Mouse (Mus musculus): ENCODE measurements around the gene 1190005I06Rik. TPM values are rescaled to one million over a fixed set of nuclear protein-coding genes. Genes with fewer than 3 reads are reported as not detected.
A peak's percentile ranks its signal among the peaks of the same experiment; 100 is the strongest.

Gene 1190005I06Rik
- polyA plus RNA-seq, 1 experiment, result 1.6 TPM

GRCm38 (mm10) chr8:120644663-120645062 is 2.8 kb downstream of the 1190005I06Rik start:
- Histone ChIP-seq H3K4me3 (ENCODE audit: low read depth, low read length) (no peak overlapping the region), H3K27me3 (ENCODE audit: control insufficient read depth, insufficient read depth, low read length) (no peaks in the 10 kb centered on the region), H3K4me1 (ENCODE audit: control insufficient read depth, insufficient read depth, insufficient read length, low read length) (no peaks in the 10 kb centered on the region), H3K36me3 (ENCODE audit: control insufficient read depth, insufficient read depth, low read length) (no peaks in the 10 kb centered on the region), H3K27ac (ENCODE audit: insufficient read depth, low read depth, low read length) (no peak overlapping the region)
- no peak for TF ChIP-seq POLR2A (IDR thresholded peaks at IDR 0.05; ENCODE audit: low read depth, low read length)
- 44% methylated on average over 7 of the region's 7 CpGs for WGBS

- no peaks in the 10 kb centered on the region for H3K36me3 ChIP-seq (ENCODE audit: control insufficient read depth, insufficient read depth, low read length)
- no peaks in the 10 kb centered on the region for H3K4me1 ChIP-seq (ENCODE audit: control insufficient read depth, insufficient read depth, insufficient read length, low read length)
- 78% methylated on average over 10 of the region's 10 CpGs for WGBS
- H3K4me3 ChIP-seq (ENCODE audit: low read depth, low read length), result no peak overlapping the region
- no peak overlapping the region for H3K27ac ChIP-seq (ENCODE audit: insufficient read depth, low read depth, low read length)
- H3K27me3 ChIP-seq (ENCODE audit: control insufficient read depth, insufficient read depth, low read length), result no peaks in the 10 kb centered on the region
- no peak for TF ChIP-seq CTCF (IDR thresholded peaks at IDR 0.05; ENCODE audit: extremely low read depth, insufficient read length, insufficient replicate concordance, low read depth, low read length)
- TF ChIP-seq POLR2A (IDR thresholded peaks at IDR 0.05; ENCODE audit: low read depth, low read length), result no peak
These were observed 5.3 kb downstream of the 1190005I06Rik start for GRCm38 (mm10) chr8:120642031-120642662.

DNA sequence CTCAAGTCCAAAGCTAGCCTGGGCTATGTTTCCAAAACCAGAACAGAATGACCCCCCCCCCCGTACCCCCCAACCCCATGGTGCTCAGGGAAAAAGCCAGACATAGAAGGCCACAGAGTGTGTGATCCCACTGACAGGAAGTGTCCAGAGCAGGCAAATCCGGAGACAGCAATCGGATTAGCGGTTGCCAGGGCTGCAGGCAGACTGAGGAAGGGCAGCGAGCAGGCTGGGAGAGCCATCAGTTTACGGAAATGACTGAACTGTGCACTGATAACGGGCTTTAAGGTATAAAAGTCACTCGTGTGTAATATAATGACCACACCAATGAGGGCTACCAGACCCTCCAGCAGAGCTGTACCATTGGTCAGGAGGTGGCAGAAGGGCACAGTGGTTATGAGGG is 6.2 kb downstream of the 1190005I06Rik start:
- Histone ChIP-seq H3K27me3 (ENCODE audit: control insufficient read depth, insufficient read depth, low read length) (no peaks in the 10 kb centered on the region), H3K36me3 (ENCODE audit: control insufficient read depth, insufficient read depth, low read length) (no peaks in the 10 kb centered on the region), H3K4me3 (ENCODE audit: low read depth, low read length) (no peak overlapping the region), H3K4me1 (ENCODE audit: control insufficient read depth, insufficient read depth, insufficient read length, low read length) (no peaks in the 10 kb centered on the region), H3K27ac (ENCODE audit: insufficient read depth, low read depth, low read length) (no peak overlapping the region)
- TF ChIP-seq POLR2A (IDR thresholded peaks at IDR 0.05; ENCODE audit: low read depth, low read length), result no peak
- 34% methylated on average over 8 of the region's 8 CpGs for WGBS

GRCm38 (mm10) chr8:120634329-120634839 is 13.0 kb downstream of the 1190005I06Rik start:
- H3K27ac ChIP-seq (ENCODE audit: insufficient read depth, low read depth, low read length), result no peak overlapping the region
- H3K4me1 ChIP-seq (ENCODE audit: control insufficient read depth, insufficient read depth, insufficient read length, low read length), result peaks cover 8% of the 10 kb centered on the region
- WGBS, result 1% methylated on average over 40 of the region's 42 CpGs
- no peaks in the 10 kb centered on the region for H3K36me3 ChIP-seq (ENCODE audit: control insufficient read depth, insufficient read depth, low read length)
- peak overlapping the region; percentile 73 for H3K4me3 ChIP-seq (ENCODE audit: low read depth, low read length)
- TF ChIP-seq CTCF (IDR thresholded peaks at IDR 0.05; ENCODE audit: extremely low read depth, insufficient read length, insufficient replicate concordance, low read depth, low read length) (no peak), POLR2A (IDR thresholded peaks at IDR 0.05; ENCODE audit: low read depth, low read length) (no peak)
- peaks cover 6% of the 10 kb centered on the region; the same call in 1 of the 2 replicates for H3K27me3 ChIP-seq (ENCODE audit: control insufficient read depth, insufficient read depth, low read length)

- peak overlapping the region; percentile 73 for H3K4me3 ChIP-seq (ENCODE audit: low read depth, low read length)
- 4% methylated on average over 44 of the region's 44 CpGs for WGBS
- H3K27ac ChIP-seq (ENCODE audit: insufficient read depth, low read depth, low read length), result no peak overlapping the region
- H3K27me3 ChIP-seq (ENCODE audit: control insufficient read depth, insufficient read depth, low read length), result peaks cover 6% of the 10 kb centered on the region; the same call in 1 of the 2 replicates
- H3K36me3 ChIP-seq (ENCODE audit: control insufficient read depth, insufficient read depth, low read length), result no peaks in the 10 kb centered on the region
- no peak for TF ChIP-seq POLR2A (IDR thresholded peaks at IDR 0.05; ENCODE audit: low read depth, low read length)
- no peak for TF ChIP-seq CTCF (IDR thresholded peaks at IDR 0.05; ENCODE audit: extremely low read depth, insufficient read length, insufficient replicate concordance, low read depth, low read length)
- H3K4me1 ChIP-seq (ENCODE audit: control insufficient read depth, insufficient read depth, insufficient read length, low read length), result peaks cover 8% of the 10 kb centered on the region
These were observed 13.7 kb downstream of the 1190005I06Rik start for GRCm38 (mm10) chr8:120633665-120634271.

DNA sequence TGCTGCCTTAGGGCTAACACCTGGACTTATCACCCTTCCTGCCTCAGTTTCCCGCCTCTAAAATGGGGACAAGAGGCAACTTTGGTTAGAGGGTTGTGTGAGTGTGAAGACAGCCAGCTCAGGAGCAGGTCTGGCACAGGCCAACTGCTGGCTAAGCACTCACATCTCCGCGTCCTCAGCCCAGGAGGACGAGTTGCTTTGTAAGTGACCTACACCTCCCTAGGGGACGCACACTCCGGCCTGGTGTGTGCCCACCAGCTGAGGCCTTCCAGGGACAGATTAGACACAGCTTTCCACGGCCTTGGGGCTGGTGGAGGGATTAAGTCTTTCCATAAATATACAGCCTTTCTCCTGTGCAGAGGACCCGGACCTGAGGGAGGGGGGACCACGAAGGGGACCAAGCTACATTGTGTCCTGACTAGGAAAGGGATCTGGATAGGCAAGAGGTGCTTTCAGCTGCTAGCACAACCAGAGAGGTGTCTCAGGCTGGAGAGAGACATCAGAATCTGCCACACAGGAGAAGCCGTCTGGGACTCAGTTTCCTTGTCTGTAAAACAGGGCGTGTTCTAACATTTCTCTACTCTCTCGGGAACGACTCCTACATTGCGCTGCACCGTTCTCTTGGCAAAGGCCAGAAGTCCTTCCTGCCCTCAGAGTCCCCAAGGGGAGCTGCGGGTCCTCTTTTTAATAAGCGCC is 14.3 kb downstream of the 1190005I06Rik start:
- Histone ChIP-seq H3K36me3 (ENCODE audit: control insufficient read depth, insufficient read depth, low read length) (no peaks in the 10 kb centered on the region), H3K27ac (ENCODE audit: insufficient read depth, low read depth, low read length) (no peak overlapping the region), H3K27me3 (ENCODE audit: control insufficient read depth, insufficient read depth, low read length) (peaks cover 6% of the 10 kb centered on the region; the same call in 1 of the 2 replicates), H3K4me1 (ENCODE audit: control insufficient read depth, insufficient read depth, insufficient read length, low read length) (peaks cover 8% of the 10 kb centered on the region), H3K4me3 (ENCODE audit: low read depth, low read length) (peak overlapping the region; percentile 73; the same call in 1 of the 2 replicates)
- TF ChIP-seq CTCF (IDR thresholded peaks at IDR 0.05; ENCODE audit: extremely low read depth, insufficient read length, insufficient replicate concordance, low read depth, low read length) (no peak), POLR2A (IDR thresholded peaks at IDR 0.05; ENCODE audit: low read depth, low read length) (no peak)
- 59% methylated on average over 17 of the region's 17 CpGs for WGBS

All from small intestine, adult 2 months (tissue).